Mouse (Mus musculus): ENCODE data around the gene C330007P06Rik.
A peak's percentile ranks its signal among the peaks of the same experiment; 100 is the strongest.
"Not testable (repeated sequence)": the region's sequence is repeated elsewhere in the genome, so short reads cannot be mapped to it uniquely, and the experiment has no call there.

C330007P06Rik gene

GRCm38 (mm10) chrX:36799131-36799879 is 74.6 kb downstream of the C330007P06Rik start:
- DNase-seq (ENCODE audit: low spot score): no peak

- not testable (repeated sequence) for DNase-seq (ENCODE audit: low spot score)
Observed at GRCm38 (mm10) chrX:36796734-36797133, 77.2 kb downstream of the C330007P06Rik start.

GRCm38 (mm10) chrX:36796163-36796581 is 77.7 kb downstream of the C330007P06Rik start:
- peak; percentile 84 for DNase-seq (ENCODE audit: low spot score)

- DNase-seq (ENCODE audit: low spot score): peak; percentile 85
Observed at GRCm38 (mm10) chrX:36795424-36796162, 78.3 kb downstream of the C330007P06Rik start, which contains the start of gene Slc25a5. TSS of gene Slc25a5 (plus strand) at chrX:36795651.

- DNase-seq (ENCODE audit: low spot score): no peak
Observed at GRCm38 (mm10) chrX:36794571-36794970, 79.3 kb downstream of the C330007P06Rik start.

GRCm38 (mm10) chrX:36789360-36789759 is 84.6 kb downstream of the C330007P06Rik start:
- DNase-seq (ENCODE audit: low spot score): no peak

- no peak for DNase-seq (ENCODE audit: low spot score)
Observed at GRCm38 (mm10) chrX:36777694-36778093, 96.2 kb downstream of the C330007P06Rik start.

GRCm38 (mm10) chrX:36775520-36775919 is 98.4 kb downstream of the C330007P06Rik start:
- no peak for DNase-seq (ENCODE audit: low spot score)

Data from adipocyte (in vitro differentiated cells).